In the genomic region with DNA sequence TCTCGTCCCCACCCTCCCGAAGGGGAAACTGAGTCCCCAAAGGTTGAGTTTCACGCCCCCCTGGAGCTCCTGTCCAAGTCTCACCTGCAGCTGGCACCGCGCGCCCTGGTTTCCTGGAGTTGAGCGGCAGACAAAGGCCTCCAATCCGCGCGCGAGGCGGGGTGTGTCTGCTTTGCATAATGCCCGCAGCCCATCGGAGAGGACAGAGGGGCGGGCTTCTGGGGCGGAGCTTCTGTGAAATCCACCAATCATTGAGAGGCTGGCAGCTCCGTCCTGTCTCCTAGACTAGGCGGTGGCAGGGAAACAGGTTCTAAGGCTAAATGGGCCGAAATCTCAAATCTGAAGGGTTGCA, we compare ENCODE assay signal across 8 mouse cellular contexts. TPM values are rescaled to one million over a fixed set of nuclear protein-coding genes. Genes with fewer than 3 reads are reported as not detected.
DNase-seq lines count a peak whose midpoint lies in the region; ATAC-seq and TF ChIP-seq lines count a peak whose summit lies in the region.

No protein-coding gene starts in this region.

- WGBS in heart, embryonic 13.5 days: under 1% methylated on average over 19 of the region's 19 CpGs
- under 1% methylated on average over 19 of the region's 19 CpGs for WGBS in liver, embryonic 11.5 days

- peak; percentile 26 for TF ChIP-seq POLR2A in myocyte (IDR thresholded peaks at IDR 0.05; ENCODE audit: insufficient read length, low read depth)

- H3K27ac ChIP-seq in heart, embryonic 13.5 days (replicated peaks): no peak overlapping the region
- no peak overlapping the region for H3K27ac ChIP-seq in liver, embryonic 11.5 days (ENCODE audit: low read depth, low read length)

- peak overlapping the region; percentile 70 for H3K4me3 ChIP-seq in heart, embryonic 13.5 days
- peak overlapping the region; percentile 63 for H3K4me3 ChIP-seq in liver, embryonic 11.5 days (ENCODE audit: low read depth, low read length)
- peak overlapping the region; percentile 59 for H3K4me3 ChIP-seq in myocyte

- peak; percentile 84 to 90 for DNase-seq in CD8-positive naive resting alpha-beta T cell, adult 2 months (ENCODE audit: low read depth in 2 of 2, low spot score in 2 of 2)
- peak; percentile 90 for DNase-seq in c-Kit-positive CD71-negative TER-119-negative erythroid progenitor cells, embryonic 14.5 days (ENCODE audit: low read depth)
- DNase-seq in fibroblast of lung, adult 2 months (ENCODE audit: low read depth): peak; percentile 78
- DNase-seq in kidney, postnatal 10 days: peak; percentile 97
- DNase-seq in liver, embryonic 11.5 days (ENCODE audit: low spot score): peak; percentile 91
- peak; percentile 94 to 96 for DNase-seq in spleen, postnatal 4 days (ENCODE audit: low spot score in 2 of 2)

- peak overlapping the region; percentile 77 for H3K9ac ChIP-seq in heart, embryonic 13.5 days
- peak overlapping the region; percentile 57 for H3K9ac ChIP-seq in liver, embryonic 11.5 days (ENCODE audit: low read depth, low read length)

- peak overlapping the region; percentile 12 for H3ac ChIP-seq in myocyte (ENCODE audit: control insufficient read depth, insufficient read length)

- H3K9me3 ChIP-seq in heart, embryonic 13.5 days: no peaks in the 10 kb centered on the region
- H3K9me3 ChIP-seq in liver, embryonic 11.5 days (ENCODE audit: control insufficient read depth, low read length): no peaks in the 10 kb centered on the region

- no peaks in the 10 kb centered on the region for H3K36me3 ChIP-seq in heart, embryonic 13.5 days
- no peaks in the 10 kb centered on the region for H3K36me3 ChIP-seq in liver, embryonic 11.5 days (ENCODE audit: control insufficient read depth, insufficient read depth, low read length)
- H3K36me3 ChIP-seq in myocyte (ENCODE audit: control insufficient read depth, insufficient read depth): no peaks in the 10 kb centered on the region

- H3K27me3 ChIP-seq in heart, embryonic 13.5 days (replicated peaks): peaks cover 12% of the 10 kb centered on the region; the same call in 1 of the 2 replicates
- no peaks in the 10 kb centered on the region; the same call in none of the 2 replicates for H3K27me3 ChIP-seq in liver, embryonic 11.5 days (replicated peaks; ENCODE audit: control insufficient read depth, insufficient read depth, low read length)
- no peaks in the 10 kb centered on the region for H3K27me3 ChIP-seq in myocyte (ENCODE audit: control insufficient read depth, insufficient read depth, insufficient read length)

- H3K4me1 ChIP-seq in heart, embryonic 13.5 days: peaks cover 33% of the 10 kb centered on the region
- H3K4me1 ChIP-seq in liver, embryonic 11.5 days (replicated peaks; ENCODE audit: control insufficient read depth, insufficient read depth, low read length): peaks cover 13% of the 10 kb centered on the region

- peak; percentile 69 for ATAC-seq in heart, embryonic 13.5 days (ENCODE audit: extremely low read depth, insufficient number of reproducible peaks, low FRiP score, low TSS enrichment)
- ATAC-seq in liver, embryonic 11.5 days (replicated peaks; ENCODE audit: low FRiP score): peak; percentile 91

- peaks cover 20% of the 10 kb centered on the region for H3K79me2 ChIP-seq in myocyte (ENCODE audit: control insufficient read depth, insufficient read depth)

- H3K4me2 ChIP-seq in heart, embryonic 13.5 days: peak overlapping the region; percentile 99
- H3K4me2 ChIP-seq in liver, embryonic 11.5 days: peak overlapping the region; percentile 99
- H3K4me2 ChIP-seq in myocyte (ENCODE audit: low read depth): peak overlapping the region; percentile 94

TF ChIP-seq in myocyte, 11 proteins besides CTCF, POLR2A, EP300 and RAD21:
- TF ChIP-seq E2F4 (IDR thresholded peaks at IDR 0.05; ENCODE audit: insufficient read depth) (peak; percentile 70), CEBPB (IDR thresholded peaks at IDR 0.05; ENCODE audit: insufficient read depth, poor library complexity, severe bottlenecking) (no peak), POLR2AphosphoS2 (IDR thresholded peaks at IDR 0.05; ENCODE audit: insufficient read length, low read depth) (peak; percentile 9)

RNA-seq across cellular contexts. Expression of a gene that starts 7.4 kb away (rescaled TPM):
- polyA plus RNA-seq in heart, embryonic 13.5 days (2015; fragmentation: Nextera tagmentation; extraction: Ambion mirVana): 2.8 and 3.5 TPM in 2 replicates
- polyA plus RNA-seq in liver, embryonic 11.5 days (2014; fragmentation: Nextera tagmentation; extraction: Ambion mirVana): 8.8 and 8.9 TPM in 2 replicates
- polyA plus RNA-seq in myocyte (2012; fragmentation: generic; extraction: Trizol): 5.6 TPM

RNA-seq across cellular contexts. Expression of a gene that starts 48.3 kb away (rescaled TPM):
- polyA plus RNA-seq in heart, embryonic 13.5 days (2015; fragmentation: Nextera tagmentation; extraction: Ambion mirVana): not detected in 2 replicates
- not detected in 2 replicates for polyA plus RNA-seq in liver, embryonic 11.5 days (2014; fragmentation: Nextera tagmentation; extraction: Ambion mirVana)
- not detected for polyA plus RNA-seq in myocyte (2012; fragmentation: generic; extraction: Trizol)

RNA-seq across cellular contexts. Expression of a gene that starts 54.6 kb away (rescaled TPM):
- not detected in 2 replicates for polyA plus RNA-seq in heart, embryonic 13.5 days (2015; fragmentation: Nextera tagmentation; extraction: Ambion mirVana)
- not detected in 2 replicates for polyA plus RNA-seq in liver, embryonic 11.5 days (2014; fragmentation: Nextera tagmentation; extraction: Ambion mirVana)
- 0.07 TPM for polyA plus RNA-seq in myocyte (2012; fragmentation: generic; extraction: Trizol)
